Mouse (Mus musculus) heart, adult 2 months (tissue): ENCODE measurements around the gene Gm1043. TPM values are rescaled to one million over a fixed set of nuclear protein-coding genes. Genes with fewer than 3 reads are reported as not detected.

Source experiments
- DNase-seq, 2 experiments: peaks; one replicate each; pipeline ENCODE4 v3.0.0; 2021
- H3K27ac ChIP-seq: fragments of 200-600 bp; 2 replicates; pipeline ENCODE4 v1.8.1; 2022
- H3K27me3 ChIP-seq: fragments of 200-500 bp; 2 replicates; pipeline ENCODE4 v1.6.1; 2012; ENCODE audit warnings: mild to moderate bottlenecking, low read length, inconsistent platforms, mixed read lengths; ENCODE audit not compliant: control insufficient read depth, insufficient read depth
- H3K36me3 ChIP-seq: fragments of 200-500 bp; 2 replicates; pipeline ENCODE4 v1.6.1; 2012; ENCODE audit warnings: low read length, inconsistent platforms; ENCODE audit not compliant: control insufficient read depth, insufficient read depth
- H3K4me1 ChIP-seq: fragments of 200-500 bp; 2 replicates; pipeline ENCODE4 v1.6.1; 2011; ENCODE audit warnings: low read length; ENCODE audit not compliant: control insufficient read depth, insufficient read depth
- H3K4me3 ChIP-seq: fragments of 200-600 bp; 2 replicates; pipeline ENCODE4 v1.8.1; 2022
- H3K79me2 ChIP-seq: fragments of 200-500 bp; replicated peaks from 2 replicates; pipeline ENCODE4 v1.6.1; 2012; ENCODE audit warnings: mild to moderate bottlenecking, inconsistent platforms, low read length, moderate library complexity, mixed read lengths; ENCODE audit not compliant: control insufficient read depth, insufficient read depth
- H3K9ac ChIP-seq: fragments of 200-500 bp; 2 replicates; pipeline ENCODE4 v1.6.1; 2012; ENCODE audit warnings: low read depth, mild to moderate bottlenecking, control low read depth, inconsistent platforms, low read length, mixed read lengths
- CTCF ChIP-seq: fragments of 200-600 bp; IDR thresholded peaks from 2 replicates; pipeline ENCODE4 v1.8.1; 2022; ENCODE audit warnings: antibody characterized with exemption, mild to moderate bottlenecking, moderate library complexity
- EP300 ChIP-seq: fragments of 200-500 bp; IDR thresholded peaks from 2 replicates; pipeline ENCODE4 v1.6.1; 2011; ENCODE audit warnings: low read depth, low read length, control low read depth; ENCODE audit not compliant: insufficient read depth
- POLR2A ChIP-seq: fragments of 200-500 bp; IDR thresholded peaks from 2 replicates; pipeline ENCODE4 v1.6.1; 2011; ENCODE audit warnings: mild to moderate bottlenecking, low read depth, low read length, control low read depth; ENCODE audit not compliant: insufficient read depth
- WGBS: fragments of 180-500 bp; shearing (Covaris S2); methylation state at CpG from one replicate; pipeline ENCODE4 v1.1.7; 2018; 5-methylcytosine and 5-hydroxymethylcytosine counted together
- intact Hi-C: fragments of 180-260 bp; cut with DNase I; formaldehyde crosslinking; loops from one replicate; pipeline ENCODE4 v1.15.1; 2025
- polyA plus RNA-seq: library from polyadenylated mRNA; depleted of rRNA; stranded (reverse); fragments of >200 nt; gene quantifications from 2 replicates; pipeline ENCODE4 v1.2.3, GENCODE M21; 2012
- total RNA-seq, 2 experiments: library from RNA; stranded (reverse); gene quantifications; 2 replicates each; pipeline ENCODE4 v1.2.3; 2021

Gene Gm1043
- total and polyA plus RNA-seq, 3 experiments, result not detected

- H3K36me3 ChIP-seq, result no peaks in the 10 kb centered on the region
- no peaks in the 10 kb centered on the region for H3K27me3 ChIP-seq
- no peak overlapping the region for H3K27ac ChIP-seq
- TF ChIP-seq EP300 (no peak), POLR2A (no peak), CTCF (no peak)
- H3K79me2 ChIP-seq, result no peaks in the 10 kb centered on the region
- 89% methylated on average over 2 of the region's 2 CpGs for WGBS
- DNase-seq, result no peak
- H3K9ac ChIP-seq, result no peak overlapping the region
- H3K4me3 ChIP-seq, result no peak overlapping the region
- H3K4me1 ChIP-seq, result no peaks in the 10 kb centered on the region
- intact Hi-C loops, result no loop called here
Measured at GRCm38 (mm10) chr5:37049111-37049510, 36.1 kb upstream of the Gm1043 start.

- H3K27ac ChIP-seq, result no peak overlapping the region
- H3K79me2 ChIP-seq, result no peaks in the 10 kb centered on the region
- H3K9ac ChIP-seq, result no peak overlapping the region
- intact Hi-C loops, result no loop called here
- WGBS, result 21% methylated on average over 9 of the region's 9 CpGs
- no peak for DNase-seq
- no peak overlapping the region for H3K4me3 ChIP-seq
- no peaks in the 10 kb centered on the region for H3K36me3 ChIP-seq
- TF ChIP-seq EP300, result no peak
- TF ChIP-seq POLR2A, result no peak
- TF ChIP-seq CTCF, result no peak
- H3K27me3 ChIP-seq, result no peaks in the 10 kb centered on the region
- no peaks in the 10 kb centered on the region for H3K4me1 ChIP-seq
Measured at GRCm38 (mm10) chr5:37050521-37051373, 34.4 kb upstream of the Gm1043 start.

DNA sequence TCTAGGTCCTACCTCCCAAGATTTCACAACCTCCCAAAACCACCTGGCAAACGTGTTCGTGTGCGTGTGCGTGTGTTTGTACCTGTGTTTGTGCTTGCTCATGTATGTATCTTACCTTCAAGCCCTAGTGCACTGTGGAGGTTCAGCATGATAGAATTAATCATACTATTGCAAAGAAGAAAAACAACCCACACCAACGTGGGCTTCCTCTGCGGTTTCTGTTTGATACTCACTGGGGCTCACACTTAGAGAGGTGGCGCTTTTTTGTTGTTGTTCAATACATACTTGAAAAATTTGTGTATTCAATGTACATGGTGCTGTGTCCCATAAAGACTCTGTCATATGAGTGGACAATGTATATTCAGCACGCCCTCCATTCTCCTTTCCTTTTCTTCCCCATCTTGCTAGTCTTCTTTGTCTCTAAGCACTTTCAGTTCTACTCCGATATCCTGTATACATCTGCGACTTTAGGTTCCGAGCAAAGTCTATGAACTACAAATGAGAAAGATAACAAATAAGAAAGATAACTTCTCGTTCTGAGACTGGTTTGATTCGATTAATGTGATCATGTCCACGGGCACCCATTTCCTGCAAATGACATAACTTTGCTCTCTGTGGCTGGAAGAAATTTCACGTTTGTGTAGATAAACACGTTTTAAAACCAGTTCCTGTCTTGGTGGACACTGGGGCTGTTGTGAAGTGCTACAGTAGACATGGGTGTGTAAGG lies 33.6 kb upstream of the Gm1043 start:
- Histone ChIP-seq H3K9ac (no peak overlapping the region), H3K27me3 (no peaks in the 10 kb centered on the region), H3K4me1 (no peaks in the 10 kb centered on the region), H3K36me3 (no peaks in the 10 kb centered on the region), H3K79me2 (no peaks in the 10 kb centered on the region), H3K4me3 (no peak overlapping the region), H3K27ac (no peak overlapping the region)
- TF ChIP-seq POLR2A, result no peak
- no peak for TF ChIP-seq CTCF
- WGBS, result 67% methylated on average over 16 of the region's 16 CpGs
- intact Hi-C loops, result no loop called here
- no peak for DNase-seq

- Histone ChIP-seq H3K9ac (no peak overlapping the region), H3K4me1 (no peaks in the 10 kb centered on the region), H3K36me3 (no peaks in the 10 kb centered on the region), H3K27me3 (no peaks in the 10 kb centered on the region), H3K4me3 (no peak overlapping the region), H3K79me2 (no peaks in the 10 kb centered on the region), H3K27ac (no peak overlapping the region)
- intact Hi-C loops, result no loop called here
- 54% methylated on average over 5 of the region's 5 CpGs for WGBS
- TF ChIP-seq POLR2A (no peak), CTCF (no peak), EP300 (no peak)
- DNase-seq, result no peak
Measured at GRCm38 (mm10) chr5:37052846-37053245, 32.3 kb upstream of the Gm1043 start.

- no peaks in the 10 kb centered on the region for H3K36me3 ChIP-seq
- no peak overlapping the region for H3K27ac ChIP-seq
- H3K4me3 ChIP-seq, result no peak overlapping the region
- H3K27me3 ChIP-seq, result no peaks in the 10 kb centered on the region
- no peak for DNase-seq
- no peak for TF ChIP-seq CTCF
- no peak for TF ChIP-seq EP300
- TF ChIP-seq POLR2A, result no peak
- WGBS, result 53% methylated on average over 1 of the region's 1 CpGs
- no peak overlapping the region for H3K9ac ChIP-seq
- intact Hi-C loops, result no loop called here
- H3K4me1 ChIP-seq, result no peaks in the 10 kb centered on the region
- H3K79me2 ChIP-seq, result no peaks in the 10 kb centered on the region
Measured at GRCm38 (mm10) chr5:37055789-37056188, 29.4 kb upstream of the Gm1043 start.

DNA sequence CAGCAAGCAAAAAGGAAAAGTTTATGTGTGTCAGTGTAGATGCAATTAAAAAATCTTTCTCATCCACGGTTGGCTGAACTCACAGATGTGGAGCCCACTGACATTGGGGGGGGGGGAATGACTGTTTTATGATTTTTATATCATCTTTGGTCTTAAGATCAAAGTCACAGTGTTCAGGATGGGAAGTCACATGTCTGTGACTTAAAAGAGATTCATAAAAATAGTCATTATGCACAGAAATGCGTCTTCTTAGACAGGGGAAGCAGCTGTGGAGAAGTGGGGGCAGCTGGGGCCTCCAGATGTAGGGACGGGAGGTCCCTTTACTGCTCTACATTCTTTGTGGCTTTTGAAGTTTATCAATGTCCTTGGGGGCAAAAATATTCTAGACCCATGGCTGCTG lies 28.7 kb upstream of the Gm1043 start:
- Histone ChIP-seq H3K9ac (no peak overlapping the region), H3K27me3 (no peaks in the 10 kb centered on the region), H3K4me1 (no peaks in the 10 kb centered on the region), H3K36me3 (no peaks in the 10 kb centered on the region), H3K27ac (no peak overlapping the region), H3K79me2 (no peaks in the 10 kb centered on the region), H3K4me3 (no peak overlapping the region)
- no peak for TF ChIP-seq POLR2A
- no peak for TF ChIP-seq CTCF
- no peak for TF ChIP-seq EP300
- WGBS, result 63% methylated on average over 3 of the region's 3 CpGs
- DNase-seq, result no peak
- intact Hi-C loops, result no loop called here
